Mouse (Mus musculus): ENCODE measurements at regions not wholly inside any gene's neighbourhood (a gene's known extent, or its start where the extent isn't known, plus 50 kb on each side); places are given as distances from the start of the nearest gene placed in this dataset.
"Not testable (repeated sequence)": the region's sequence is repeated elsewhere in the genome, so short reads cannot be mapped to it uniquely, and the experiment has no call there.

GRCm38 (mm10) chr15:87818566-87818965 lies 274.5 kb downstream of the Fam19a5 start:
- DNase-seq (ENCODE audit: low read depth in 1 of 2, low spot score in 2 of 2) = no peak

DNA sequence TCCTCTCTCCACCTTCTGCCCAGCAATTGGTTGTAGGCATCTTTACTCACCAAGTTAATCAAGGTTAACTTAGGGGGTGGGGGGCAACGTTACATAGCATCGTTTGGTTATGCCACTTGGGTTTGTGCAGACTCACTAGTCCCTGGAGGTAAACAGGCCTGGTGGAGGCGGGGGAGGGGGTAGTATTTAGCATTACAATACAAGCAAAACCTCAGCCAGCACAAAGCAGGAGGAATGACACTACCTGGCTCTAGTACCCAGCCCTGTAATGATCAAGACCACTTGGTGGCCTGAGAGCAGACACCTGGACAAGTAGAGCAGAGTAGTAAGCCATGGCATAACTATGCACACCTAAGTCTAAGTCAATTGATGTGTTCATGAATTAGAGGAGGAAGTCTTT lies 298.0 kb downstream of the Fam19a5 start:
- DNase-seq (ENCODE audit: low read depth in 1 of 2, low spot score in 2 of 2) = no peak

DNA sequence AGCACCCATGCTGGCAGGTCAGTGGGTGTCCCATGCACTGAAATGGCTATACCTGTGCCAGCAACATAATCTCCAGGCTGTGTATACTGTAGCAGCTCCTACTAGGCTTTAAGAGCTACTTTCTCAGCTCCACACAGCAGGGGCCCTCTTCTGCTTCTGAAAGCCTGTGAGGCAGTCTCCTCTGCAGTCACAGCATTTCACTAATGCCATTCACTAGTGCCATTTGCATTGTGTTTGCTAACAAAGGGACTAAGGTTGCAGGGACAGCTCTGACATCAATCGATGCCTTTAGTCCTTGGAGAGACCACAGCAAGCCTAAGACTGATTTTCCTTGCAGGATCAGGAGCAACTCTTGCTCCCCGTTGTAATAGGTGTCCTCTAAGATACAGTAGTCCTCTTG lies 315.0 kb downstream of the Fam19a5 start:
- no peak for DNase-seq (ENCODE audit: low read depth in 1 of 2, low spot score in 2 of 2)

DNA sequence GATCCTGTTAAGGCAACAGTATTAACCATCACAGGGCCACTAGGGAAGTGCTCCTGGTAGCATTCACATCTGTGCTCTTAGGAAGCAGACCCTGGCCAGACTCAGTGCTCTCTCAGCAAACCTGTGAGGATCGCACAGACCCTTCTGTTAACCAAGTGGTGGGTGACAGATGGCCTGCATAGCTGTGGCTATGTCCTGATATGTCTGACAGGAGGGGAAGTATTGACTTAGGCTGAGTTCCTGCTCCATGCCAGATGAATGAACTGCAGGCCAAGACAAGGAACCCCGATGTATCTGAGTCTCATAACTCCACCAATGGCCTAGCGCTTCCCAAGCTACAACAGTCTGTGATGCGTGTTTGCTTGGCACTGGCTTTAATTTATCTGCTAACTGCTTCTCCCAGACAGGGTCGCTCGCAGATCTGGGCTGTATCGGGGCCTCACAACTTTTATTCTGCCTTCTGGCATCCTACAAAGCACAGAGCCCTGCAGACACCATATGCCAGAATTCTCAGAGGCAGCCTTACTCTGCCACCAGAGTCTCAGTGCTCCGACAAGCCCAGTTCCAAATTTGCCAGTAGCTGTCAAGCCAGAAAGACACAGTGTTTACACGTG lies 332.3 kb downstream of the Fam19a5 start:
- DNase-seq (ENCODE audit: low read depth in 1 of 2, low spot score in 2 of 2) = no peak

DNA sequence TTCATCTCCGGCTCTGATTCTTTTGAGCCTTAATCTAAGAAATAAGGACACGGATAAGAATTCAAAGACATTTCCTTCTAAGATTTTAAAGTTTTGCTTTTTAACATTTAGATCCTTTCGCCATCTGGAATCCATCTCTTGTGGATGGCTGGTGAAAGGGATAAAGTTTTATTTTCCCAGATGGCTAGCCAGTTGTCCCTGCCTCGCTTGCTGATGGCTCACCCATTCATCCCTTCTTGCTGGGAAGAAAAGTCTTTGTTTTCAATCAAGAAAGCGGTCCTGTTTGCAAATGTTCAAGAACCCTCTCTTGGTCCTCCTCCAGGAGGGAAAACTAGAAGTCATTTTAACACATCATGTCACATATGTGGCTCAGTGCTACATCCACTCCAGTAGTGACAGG lies 346.8 kb downstream of the Fam19a5 start:
- DNase-seq (ENCODE audit: low read depth in 1 of 2, low spot score in 2 of 2) = no peak

GRCm38 (mm10) chr15:87894866-87895265 lies 350.8 kb downstream of the Fam19a5 start:
- DNase-seq (ENCODE audit: low read depth in 1 of 2, low spot score in 2 of 2) = not testable (repeated sequence)

DNA sequence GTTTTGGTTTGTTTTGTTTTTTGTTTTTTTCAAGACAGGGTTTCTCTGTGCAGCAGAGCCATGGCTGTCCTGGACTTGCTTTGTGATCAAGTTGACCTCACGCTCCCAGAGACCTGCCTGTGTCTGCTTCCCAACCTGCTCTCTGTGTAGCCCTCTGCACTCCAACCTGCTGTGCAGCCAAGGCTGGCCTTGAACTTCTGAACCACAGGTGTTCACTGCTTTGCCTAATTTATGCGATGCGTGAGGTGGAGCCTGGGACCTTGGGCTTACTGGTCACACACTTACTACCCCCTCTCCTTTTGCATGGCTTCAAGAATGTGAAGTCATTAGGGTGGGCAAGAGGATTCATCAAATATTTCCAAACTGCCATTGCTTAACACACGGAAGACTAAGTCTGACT lies 354.6 kb downstream of the Fam19a5 start:
- DNase-seq (ENCODE audit: low read depth in 1 of 2, low spot score in 2 of 2) = no peak

GRCm38 (mm10) chr15:87904436-87904835 lies 360.3 kb downstream of the Fam19a5 start:
- DNase-seq (ENCODE audit: low read depth in 1 of 2, low spot score in 2 of 2) = no peak

- DNase-seq (ENCODE audit: low read depth in 1 of 2, low spot score in 2 of 2) = no peak
These were observed 362.2 kb downstream of the Fam19a5 start for GRCm38 (mm10) chr15:87906310-87906709.

GRCm38 (mm10) chr15:87922091-87922490 lies 378.0 kb downstream of the Fam19a5 start:
- DNase-seq (ENCODE audit: low read depth in 1 of 2, low spot score in 2 of 2) = no peak

DNA sequence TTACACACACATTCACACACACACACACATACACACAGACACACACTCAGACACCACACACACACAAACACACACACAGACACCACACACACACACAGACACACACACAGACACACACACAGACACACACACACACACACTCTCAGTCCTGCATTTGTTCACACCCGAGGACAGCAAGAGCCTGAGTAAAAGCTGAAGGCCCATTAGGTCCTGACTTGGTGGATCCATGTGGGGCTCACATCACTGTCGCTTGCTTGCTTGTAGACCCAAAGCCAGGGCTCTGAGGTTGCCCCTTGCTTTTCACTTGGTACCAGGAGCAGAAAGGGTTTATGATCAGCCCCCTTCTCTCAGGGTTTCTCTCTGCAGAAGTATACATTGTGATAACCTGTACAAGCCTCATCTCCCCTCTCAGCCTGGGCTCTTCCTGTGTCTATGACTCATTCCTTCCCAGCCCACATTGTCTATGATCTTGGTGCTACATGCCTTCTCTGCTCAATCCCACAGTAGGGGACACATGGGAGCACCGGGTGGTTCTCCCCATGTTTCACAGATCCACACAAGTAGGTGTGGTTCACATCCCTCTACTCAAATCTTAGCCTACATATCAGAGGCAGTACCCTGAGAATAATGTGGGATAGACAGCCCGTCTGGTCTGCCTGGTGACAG lies 378.8 kb downstream of the Fam19a5 start:
- no peak for DNase-seq (ENCODE audit: low read depth in 1 of 2, low spot score in 2 of 2)

- no peak for DNase-seq (ENCODE audit: low read depth in 1 of 2, low spot score in 2 of 2)
These were observed 379.8 kb downstream of the Fam19a5 start for GRCm38 (mm10) chr15:87923906-87924305.

DNA sequence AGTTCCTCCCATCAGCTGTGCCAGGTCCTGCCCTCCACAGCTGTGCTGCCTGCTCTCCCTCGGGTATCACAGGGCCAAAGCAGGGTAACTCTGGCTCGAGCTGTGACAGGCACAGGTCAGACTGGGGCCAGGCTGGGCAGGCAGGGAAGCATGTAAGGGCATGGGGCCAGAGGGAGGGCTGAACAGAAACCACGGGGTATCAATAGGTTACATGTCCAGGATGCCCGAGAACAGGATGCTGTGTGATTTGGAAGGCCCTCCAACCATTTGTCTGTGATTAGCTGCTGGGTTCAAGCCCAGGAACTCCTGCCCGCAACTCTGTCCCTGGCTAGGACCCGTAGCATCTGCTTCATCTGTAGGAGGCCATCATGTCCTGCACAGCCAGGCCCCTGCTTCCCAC lies 391.9 kb downstream of the Fam19a5 start:
- DNase-seq (ENCODE audit: low read depth in 1 of 2, low spot score in 2 of 2) = no peak

DNA sequence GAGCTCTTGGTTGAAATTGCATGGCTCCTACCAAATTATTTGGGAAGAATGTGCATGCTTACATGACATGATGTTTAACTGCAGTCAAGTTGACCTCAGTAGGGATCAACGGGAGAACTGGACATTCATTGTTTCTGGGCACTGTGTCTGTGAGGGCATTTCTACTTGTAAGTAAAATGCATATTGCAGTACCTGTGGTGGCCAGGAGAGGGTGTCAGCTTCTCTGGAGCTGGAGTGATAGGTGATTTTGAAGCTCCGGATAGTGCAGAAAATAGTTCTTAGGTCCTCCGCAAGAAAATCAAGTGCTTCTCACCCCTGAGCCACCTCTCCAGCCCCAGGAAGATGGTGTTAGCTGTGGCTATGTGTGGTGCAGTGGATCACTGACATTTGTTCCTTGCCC lies 396.7 kb downstream of the Fam19a5 start:
- DNase-seq (ENCODE audit: low read depth in 1 of 2, low spot score in 2 of 2) = no peak

DNA sequence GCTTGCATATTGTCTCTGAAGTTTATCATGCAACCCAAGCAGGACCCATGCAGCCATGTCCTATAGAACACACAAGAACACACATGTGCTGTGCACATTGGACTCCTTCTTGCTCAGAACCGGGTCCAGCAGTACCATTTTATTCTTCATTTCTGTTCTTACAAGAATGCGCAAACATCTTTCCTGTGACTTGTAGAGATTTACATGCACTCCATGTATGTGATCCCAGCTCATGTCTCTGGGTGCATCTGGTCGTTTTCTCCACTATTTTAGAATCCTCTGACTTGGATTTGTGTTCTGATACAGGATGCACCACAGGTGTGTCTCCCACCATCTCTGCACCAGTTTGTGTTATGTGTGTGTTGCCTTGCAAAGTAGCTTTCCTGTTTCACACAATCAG lies 408.4 kb downstream of the Fam19a5 start:
- DNase-seq (ENCODE audit: low read depth in 1 of 2, low spot score in 2 of 2) = no peak

DNA sequence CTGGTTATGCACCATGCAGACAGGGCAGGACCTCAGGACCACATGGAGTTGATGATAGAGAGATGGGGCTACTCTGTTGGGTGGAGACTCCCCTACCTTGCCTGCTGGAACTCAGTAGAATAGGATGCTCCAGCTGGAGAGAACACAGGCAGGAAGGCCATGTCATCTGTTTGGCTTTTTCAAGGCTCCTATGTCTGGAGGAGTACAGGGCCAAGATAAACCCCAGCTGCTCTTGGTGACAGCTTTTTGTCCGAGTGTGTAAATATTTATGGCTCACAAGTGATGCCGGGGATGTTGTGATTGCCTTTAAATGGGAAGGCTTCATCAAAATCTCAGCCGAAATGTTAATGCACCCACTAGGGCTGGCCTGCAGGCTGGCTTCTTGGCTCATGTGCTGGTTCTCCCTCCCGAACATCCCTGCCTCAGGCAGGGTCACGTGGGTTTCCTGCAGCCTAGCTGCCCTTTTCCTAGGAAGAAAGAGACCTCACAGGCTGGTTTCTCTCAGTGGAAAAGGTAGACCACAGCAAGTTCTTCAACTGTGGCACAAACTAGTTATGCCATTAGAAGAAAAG lies 411.7 kb downstream of the Fam19a5 start:
- DNase-seq (ENCODE audit: low read depth in 1 of 2, low spot score in 2 of 2) = no peak

DNA sequence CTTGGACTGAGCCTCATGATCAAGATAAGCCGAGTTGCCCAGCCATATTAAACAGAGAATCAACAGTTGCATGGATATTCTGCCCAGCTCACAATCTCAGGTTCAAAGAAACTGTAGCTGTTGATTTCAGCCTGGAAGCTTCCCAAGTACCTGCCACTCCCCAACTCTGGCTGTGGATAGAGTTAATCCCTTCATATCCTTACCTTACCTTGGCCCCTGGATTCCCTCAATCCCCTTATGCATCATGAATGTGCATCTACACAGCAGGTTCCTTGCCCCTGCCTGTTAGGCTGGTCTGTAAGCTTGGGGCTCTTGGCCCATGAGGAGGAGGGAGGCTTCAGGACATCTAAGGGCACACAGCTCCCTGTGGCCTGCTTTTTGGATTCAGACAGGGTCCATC lies 414.8 kb downstream of the Fam19a5 start:
- DNase-seq (ENCODE audit: low read depth in 1 of 2, low spot score in 2 of 2) = no peak

DNA sequence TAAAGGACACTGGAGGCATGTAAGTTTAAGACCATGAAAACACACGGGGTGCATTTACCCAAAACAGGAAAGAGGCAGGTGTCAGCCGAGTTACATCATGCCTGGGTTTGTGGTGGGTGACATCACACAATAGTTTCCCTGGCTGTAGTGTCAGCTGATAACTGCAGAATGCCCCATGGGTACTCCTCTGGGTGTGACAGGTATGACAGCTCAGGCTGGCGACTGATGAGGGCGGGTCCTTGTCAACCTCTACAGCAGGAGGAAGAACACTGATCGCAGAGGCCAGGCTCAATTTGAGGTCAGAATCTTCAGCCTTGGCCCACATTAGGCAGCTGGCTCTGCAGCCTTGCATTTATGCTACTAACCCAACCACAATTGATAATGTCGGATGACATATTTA lies 428.5 kb downstream of the Fam19a5 start:
- DNase-seq (ENCODE audit: low read depth in 1 of 2, low spot score in 2 of 2) = no peak

- no peak for DNase-seq (ENCODE audit: low read depth in 1 of 2, low spot score in 2 of 2)
These were observed 443.4 kb downstream of the Fam19a5 start for GRCm38 (mm10) chr15:87987322-87987985.

DNA sequence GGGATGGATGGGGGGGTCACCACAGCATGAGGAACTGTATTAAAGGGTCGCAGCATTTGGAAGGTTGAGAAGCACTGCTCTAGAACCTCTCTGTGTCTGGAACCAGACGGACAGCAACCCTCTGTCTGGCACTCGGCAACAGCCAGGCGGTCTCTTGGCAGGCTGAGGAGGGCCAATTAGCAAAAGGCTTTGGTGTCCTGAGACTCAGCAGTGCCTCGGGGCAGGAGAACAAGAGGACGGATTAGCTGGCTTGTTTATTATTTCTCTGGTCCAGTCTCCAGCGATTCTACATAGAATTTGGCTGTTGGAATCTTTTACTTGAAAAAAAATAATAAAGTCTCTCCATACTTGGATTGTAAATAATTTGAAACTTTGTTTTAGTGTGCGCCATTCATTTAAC lies 450.4 kb downstream of the Fam19a5 start:
- DNase-seq (ENCODE audit: low read depth in 1 of 2, low spot score in 2 of 2) = no peak

DNA sequence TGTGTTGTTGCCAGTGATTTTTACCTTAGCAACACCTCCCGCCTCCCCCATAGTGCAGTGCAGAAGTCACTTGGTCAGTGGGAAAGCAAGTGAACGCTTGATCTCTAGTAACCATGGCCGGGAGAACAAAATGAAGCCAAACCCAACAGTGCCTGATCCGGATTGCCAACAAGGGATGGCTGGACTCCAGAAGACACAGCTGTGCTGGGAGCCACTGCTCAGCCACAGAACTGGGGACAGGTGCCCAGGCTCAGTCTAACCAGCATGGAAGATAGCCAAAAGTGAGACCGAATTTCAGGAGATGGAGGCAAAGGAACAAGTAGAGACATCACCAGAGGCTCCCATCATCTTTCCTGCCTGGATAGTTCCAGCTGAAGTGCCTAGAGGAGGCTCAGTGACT lies 473.0 kb downstream of the Fam19a5 start:
- DNase-seq (ENCODE audit: low read depth in 1 of 2, low spot score in 2 of 2) = no peak

DNA sequence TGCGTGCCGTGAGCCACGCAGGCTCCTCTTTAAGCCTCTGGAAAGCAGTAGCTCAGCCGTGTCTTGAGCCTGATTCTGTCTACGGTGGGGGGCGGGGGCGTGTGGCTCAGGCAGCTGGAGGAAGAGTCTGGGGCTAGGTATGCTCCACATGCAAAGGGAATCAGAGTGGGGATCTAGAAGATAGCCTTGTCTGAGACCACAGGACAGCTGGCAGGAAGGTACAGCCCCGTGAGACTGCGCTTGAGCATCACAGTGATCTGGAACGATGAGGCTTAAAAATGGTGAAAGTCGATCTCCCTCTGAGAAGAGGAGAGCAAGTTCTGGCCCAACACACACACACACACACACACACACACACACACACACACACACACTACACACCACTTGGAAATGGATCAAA lies 488.7 kb downstream of the Fam19a5 start:
- no peak for DNase-seq (ENCODE audit: low read depth in 1 of 2, low spot score in 2 of 2)
